Mouse (Mus musculus): ENCODE data around the gene Gm20873. TPM values are rescaled to one million over a fixed set of nuclear protein-coding genes. Genes with fewer than 3 reads are reported as not detected.

The Gm20873 gene
- polyA plus RNA-seq (2014; fragmentation: Illumina TruSeq; extraction: RNeasy Lipid Tissue Mini Kit (QIAGEN cat#74804); ENCODE audit: insufficient read depth, low read depth, low replicate concordance) = not detected

DNA sequence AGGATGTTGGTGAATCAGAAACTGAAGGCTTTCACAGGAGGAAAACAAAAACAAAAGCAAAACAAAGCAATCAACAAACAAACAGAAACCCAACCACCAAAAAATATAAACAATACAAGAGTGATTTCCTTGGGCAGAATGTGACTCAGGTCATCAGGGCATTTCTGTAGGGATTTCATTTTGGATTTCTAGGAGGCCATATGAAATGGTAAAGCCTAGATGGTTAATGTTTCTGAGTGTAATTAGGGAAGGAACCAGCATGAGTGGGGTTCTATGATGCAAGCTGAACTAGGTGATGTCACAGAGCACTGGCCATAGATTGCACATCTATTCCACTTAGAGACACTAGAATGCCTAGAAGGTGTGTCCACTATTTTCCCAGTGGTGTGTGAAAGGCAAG is at the start of gene Gm20873:
Gene Gm20873, plus strand, starts transcription at position 301 of the 400 bp plus-strand sequence.

DNA sequence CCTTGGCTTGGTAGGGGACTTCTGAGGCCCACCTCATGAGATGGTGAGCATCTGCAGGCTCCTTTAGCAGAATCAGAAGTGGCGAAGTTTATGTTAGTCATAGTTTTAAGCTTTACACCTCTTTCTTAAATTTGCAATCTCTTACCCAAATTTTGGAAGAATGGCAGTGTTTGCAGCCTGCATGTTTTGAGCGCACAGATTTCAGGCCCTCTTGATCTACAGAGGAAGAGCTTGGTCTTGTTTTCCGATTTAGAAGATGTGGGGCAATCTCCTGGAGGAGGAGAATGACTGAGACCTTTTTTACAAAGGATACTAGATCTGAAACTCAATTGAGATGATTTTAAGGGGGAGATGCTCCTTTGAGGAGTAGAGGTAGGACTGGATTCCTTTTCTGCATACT is 29.0 kb upstream of the Gm20873 start, which contains the start of gene Gm21746:
Gene Gm21746, minus strand, starts transcription at position 101 of the 400 bp plus-strand sequence.

Other genes with a start within 250 kb of the Gm20873 start
- not detected for gene Gm21746, start 29.1 kb upstream of the Gm20873 start, polyA plus RNA-seq (2014; fragmentation: Illumina TruSeq; extraction: RNeasy Lipid Tissue Mini Kit (QIAGEN cat#74804); ENCODE audit: insufficient read depth, low read depth, low replicate concordance)